Mouse (Mus musculus): ENCODE results near the gene Hacl1.

DNA sequence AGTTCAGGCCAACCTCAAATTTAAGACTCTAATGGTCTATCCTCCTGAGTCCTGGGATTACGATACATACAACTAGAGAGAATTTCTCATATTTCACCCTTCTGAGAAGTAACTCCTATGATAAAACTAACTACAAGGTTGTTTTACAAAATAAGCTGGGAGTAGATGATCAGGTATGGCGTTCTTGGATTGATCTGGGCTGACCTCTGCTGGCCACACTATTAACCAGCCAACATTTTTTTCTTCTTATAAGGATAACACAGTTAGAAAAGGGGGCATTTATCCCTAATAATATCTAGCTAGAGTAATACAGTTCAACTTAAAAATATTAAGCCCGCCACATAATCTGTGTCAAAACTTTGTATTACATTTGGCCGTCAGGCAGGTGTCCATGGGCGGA lies 36.2 kb downstream of the Hacl1 start:
- TF ChIP-seq POLR2A (IDR thresholded peaks at IDR 0.05; ENCODE audit: low read depth, low read length) (no peak), CTCF (IDR thresholded peaks at IDR 0.05; ENCODE audit: extremely low read depth, insufficient read length, insufficient replicate concordance, low read depth, low read length) (no peak)

All from small intestine, adult 2 months (tissue).